Mouse (Mus musculus) urinary bladder, postnatal 36 days (tissue): ENCODE results near the gene Pfas.

ENCODE experiments used
- DNase-seq, 2 experiments: peaks; one replicate each; pipeline ENCODE4 v3.0.0; 2022; ENCODE audit warnings: low spot score in 2 of 2, mixed read lengths in 1 of 2

Gene Pfas

DNA sequence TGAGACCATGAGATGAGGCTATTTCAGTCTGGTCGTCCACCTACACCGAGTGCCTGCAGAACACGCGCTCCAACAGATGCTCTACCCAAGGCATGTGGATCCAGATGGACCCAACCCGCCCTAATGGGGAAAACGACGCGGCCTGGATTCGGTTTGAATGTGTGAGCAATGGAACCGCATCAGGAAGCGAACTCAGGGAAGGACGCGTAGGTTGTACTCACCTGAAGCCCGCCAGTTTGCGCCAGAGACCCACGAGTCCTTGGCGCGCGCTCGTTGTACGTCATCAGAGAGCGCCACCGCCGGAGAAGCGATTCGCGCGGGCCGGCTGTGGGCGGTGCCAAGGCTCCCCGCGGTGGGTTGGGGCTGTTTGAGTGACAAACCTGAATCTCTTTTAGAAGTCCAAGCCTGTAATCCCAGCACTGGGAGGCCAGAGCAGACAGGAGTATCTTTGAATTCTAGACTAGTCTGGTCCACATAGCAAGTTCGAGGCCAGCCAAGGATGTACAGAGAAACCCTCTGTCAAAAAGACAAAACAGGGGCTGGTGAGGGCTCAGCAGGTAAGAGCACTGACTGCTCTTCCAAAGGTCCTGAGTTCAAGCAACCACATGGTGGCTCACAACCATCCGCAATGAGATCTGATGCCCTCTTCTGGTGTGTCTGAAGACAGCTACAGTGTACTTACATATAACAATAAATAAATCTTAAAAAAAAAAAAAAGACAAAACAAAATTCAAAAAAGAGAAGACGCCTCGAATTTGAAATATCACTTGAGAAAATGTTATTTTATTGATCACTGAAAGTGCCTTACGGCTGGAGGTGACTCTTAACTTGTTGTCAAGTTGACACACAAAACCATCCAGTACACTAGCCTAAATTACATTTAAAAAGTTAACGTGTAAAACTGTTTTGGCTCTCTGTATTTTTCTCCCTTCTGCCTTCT lies at the start of gene Pfas:
TSS of gene Pfas (minus strand) at position 279 of the 940 bp plus-strand sequence.
- DNase-seq: peak; percentile 83 to 88

DNA sequence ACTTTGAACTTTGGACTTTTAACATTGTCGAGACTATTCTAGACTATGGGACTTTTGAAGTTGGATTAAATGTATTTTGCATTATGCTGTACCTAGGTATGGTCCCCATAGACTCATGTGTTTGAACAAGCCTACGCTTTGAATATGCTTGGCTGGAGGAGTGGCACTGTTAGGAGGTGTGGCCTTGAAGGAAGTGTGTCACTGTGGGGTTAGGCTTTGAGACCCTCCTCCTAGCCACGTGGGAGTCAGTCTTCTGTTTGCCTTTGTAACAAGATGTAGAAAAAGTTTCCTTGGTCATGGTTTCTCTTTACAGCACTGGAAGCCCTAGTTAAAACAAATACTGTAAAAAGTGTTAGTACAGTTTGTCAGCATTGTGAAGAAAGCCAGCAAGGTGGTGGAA lies 45.6 kb upstream of the Pfas start:
- no peak for DNase-seq

DNA sequence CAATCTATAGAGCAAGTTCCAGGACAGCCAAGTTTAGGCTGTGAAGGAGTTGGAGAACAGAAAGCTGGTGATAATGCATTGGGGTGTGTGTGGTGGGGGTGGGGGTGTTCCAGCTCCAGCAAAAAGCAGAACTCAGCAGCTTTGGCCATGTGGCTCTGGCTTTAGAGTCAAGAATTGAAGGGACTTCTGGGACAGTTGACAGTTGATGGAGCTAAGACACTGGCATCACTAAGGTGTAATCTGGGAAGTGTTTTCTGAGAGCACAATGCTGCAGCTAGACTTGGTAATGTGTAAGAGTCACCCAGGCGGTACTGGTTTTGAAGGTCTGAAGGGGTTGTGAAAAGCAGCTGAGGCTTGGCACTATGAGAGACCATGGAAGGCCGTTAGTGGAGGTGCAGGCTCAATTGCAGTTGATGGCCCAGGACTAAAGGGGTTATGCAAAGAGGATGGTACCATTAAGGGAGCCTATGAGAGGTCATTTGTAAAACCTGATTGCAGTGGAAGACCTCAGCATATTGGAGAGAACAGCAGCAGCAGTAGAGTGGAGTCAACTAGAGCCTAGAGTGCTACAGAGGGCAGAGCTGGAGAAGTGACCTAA lies 44.7 kb upstream of the Pfas start:
- no peak for DNase-seq

DNA sequence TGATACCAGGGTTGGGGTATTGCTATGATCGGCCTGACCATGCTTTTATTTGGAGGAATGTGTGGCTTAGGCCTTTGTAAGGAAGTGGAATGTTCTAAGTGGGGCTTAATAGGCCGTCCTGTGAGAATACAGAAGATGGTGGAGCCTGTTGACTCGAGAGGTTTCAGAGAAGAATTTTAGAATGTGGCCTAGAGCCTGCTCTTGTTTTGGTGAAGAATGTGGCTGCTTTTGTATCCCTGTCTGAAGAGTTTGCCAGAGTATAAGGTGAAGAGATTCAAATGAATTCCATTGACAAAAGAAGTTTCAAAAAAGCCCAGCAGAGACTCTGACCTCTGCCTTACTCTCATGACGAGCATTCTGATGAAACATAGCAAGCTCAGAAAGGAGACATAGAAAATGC lies 43.5 kb upstream of the Pfas start:
- DNase-seq: no peak

- no peak for DNase-seq
Observed at GRCm38 (mm10) chr11:69050748-69051147, 42.5 kb upstream of the Pfas start.

DNA sequence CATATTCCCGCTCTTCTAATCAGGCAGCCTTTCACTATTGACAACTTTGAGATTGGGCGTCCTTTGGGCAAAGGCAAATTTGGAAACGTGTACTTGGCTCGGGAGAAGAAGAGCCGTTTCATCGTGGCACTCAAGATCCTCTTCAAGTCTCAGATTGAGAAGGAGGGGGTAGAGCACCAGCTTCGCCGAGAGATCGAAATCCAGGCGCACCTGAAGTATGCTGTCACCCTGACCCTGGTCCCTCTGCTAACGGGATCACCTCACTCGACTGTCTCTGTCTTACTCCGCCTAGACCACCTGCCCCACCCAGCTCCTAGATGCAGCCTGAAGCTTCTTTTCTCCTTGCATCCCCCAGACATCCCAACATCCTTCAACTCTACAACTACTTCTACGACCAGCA lies 39.9 kb upstream of the Pfas start:
- no peak for DNase-seq

DNA sequence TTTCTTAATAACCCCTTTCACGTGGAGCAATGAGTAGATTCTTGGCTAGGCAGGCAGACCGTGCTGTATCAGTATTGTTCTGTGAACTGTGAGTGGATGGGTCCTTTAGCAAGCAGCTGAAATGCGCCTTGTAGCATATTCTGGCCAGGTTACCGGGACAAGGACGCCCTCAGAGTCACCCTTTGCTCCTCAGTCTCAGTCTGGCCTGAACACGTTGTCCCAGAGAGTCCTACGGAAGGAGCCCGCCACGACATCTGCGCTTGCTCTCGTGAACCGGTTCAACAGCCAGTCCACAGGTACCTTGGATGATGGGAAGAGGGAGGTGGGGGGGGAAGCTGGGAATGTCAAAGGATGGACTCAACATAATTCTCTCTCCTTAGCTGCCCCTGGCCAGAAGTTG lies 39.3 kb upstream of the Pfas start:
- DNase-seq: no peak

GRCm38 (mm10) chr11:69046395-69046774 lies 38.1 kb upstream of the Pfas start:
- no peak for DNase-seq

- peak; percentile 63 to 77 for DNase-seq
Observed at GRCm38 (mm10) chr11:69045531-69046394, 37.5 kb upstream of the Pfas start, which contains the start of gene Aurkb. TSS of gene Aurkb (plus strand) at chr11:69045647.

DNA sequence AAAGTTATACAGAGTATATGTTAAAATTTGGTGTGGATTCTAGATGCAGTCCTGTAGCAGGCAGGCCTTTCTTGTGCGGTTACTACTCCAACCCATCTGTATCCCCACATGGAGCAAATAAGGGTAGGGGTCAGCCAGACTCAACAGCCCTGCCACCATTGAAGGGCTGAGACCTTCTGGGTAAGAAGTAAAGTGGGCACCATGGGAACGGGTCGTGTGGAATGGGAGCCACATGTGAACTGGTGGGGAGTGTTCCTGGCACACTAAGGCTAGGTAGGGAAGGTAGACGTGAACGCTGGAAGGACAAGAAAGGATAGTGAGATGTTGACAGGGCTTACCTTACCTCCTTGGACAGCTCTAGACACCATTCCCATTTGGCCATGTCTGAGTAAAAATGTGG lies 29.9 kb upstream of the Pfas start:
- DNase-seq: no peak

DNA sequence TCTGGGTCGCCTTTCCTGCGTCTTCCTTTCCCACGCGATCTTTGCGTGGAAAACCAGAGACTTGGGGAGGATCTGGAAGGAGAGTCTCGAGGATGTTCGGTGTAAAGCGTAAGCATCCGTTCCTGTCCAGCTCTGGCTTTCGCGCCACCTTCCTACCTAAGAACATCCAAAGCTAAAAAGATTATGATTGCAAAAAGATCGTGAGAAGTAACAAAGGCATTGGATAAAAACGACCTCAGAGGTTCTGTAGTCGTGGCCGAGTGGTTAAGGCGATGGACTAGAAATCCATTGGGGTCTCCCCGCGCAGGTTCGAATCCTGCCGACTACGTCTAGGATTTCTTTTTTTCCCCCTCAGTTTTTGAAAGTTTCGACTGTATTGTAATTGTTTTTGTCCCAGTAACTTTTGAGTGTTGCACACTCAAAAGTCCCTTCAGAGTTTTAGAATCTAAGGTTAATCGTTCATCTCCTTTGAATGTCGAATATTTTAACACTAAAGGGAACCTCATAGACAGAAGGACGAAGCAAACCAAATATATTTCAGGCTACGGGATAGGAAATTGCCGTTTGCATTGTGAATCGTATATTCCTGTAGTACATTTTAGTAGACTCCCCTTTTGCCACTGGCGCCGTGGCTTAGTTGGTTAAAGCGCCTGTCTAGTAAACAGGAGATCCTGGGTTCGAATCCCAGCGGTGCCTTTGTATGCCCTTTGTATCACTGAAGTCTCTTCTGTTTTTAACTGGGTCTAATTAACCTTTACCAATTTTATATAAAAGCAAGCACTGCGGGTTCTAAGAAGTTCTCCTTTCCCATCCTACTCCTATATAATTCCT lies 29.2 kb upstream of the Pfas start:
- peak; percentile 79 to 84 for DNase-seq

- DNase-seq: peak; percentile 83 to 90
Observed at GRCm38 (mm10) chr11:69036486-69037230, 28.4 kb upstream of the Pfas start.

DNA sequence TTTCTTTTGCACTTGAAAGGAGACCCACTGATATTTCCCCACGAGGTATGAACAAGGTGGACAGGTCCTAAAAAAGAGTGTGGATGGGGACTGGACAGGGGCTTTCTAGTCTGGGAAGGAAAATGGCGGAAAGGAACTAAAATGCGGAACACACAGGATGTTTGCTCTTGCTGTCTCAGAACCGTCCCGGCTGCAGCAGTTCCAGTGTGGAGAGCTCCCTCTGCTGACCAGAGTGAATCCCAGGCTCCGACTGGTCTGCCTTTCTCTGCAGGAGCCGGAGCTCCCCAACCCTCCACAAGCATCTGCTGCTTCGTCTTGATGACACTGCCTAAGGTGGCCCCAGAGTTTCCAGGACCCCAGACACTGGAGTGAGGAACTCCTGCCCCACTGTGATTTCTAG lies 27.6 kb upstream of the Pfas start:
- DNase-seq: peak; percentile 76 to 87

DNA sequence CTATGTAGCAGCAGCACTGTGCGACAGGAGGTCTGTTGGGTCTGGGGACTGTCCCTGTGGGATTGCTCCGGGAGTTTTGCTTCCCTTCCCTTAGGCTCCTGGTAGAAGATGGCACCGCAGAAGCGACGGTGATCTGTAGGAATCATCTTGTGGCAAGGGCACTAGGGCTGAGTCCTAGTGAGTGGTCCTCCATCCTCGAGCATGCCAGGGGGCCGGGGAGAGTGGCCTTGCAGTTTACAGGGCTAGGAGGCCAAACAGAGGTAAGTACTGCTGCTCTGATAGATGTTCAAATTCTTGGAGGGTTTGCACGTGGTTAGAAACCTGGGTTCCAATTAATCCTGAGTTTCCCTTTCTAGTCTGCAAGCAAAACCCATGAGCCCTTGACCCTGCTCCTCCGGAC lies 27.2 kb upstream of the Pfas start:
- no peak for DNase-seq

GRCm38 (mm10) chr11:69034585-69034984 lies 26.3 kb upstream of the Pfas start:
- no peak for DNase-seq

- no peak for DNase-seq
Observed at GRCm38 (mm10) chr11:69033552-69033951, 25.3 kb upstream of the Pfas start.

DNA sequence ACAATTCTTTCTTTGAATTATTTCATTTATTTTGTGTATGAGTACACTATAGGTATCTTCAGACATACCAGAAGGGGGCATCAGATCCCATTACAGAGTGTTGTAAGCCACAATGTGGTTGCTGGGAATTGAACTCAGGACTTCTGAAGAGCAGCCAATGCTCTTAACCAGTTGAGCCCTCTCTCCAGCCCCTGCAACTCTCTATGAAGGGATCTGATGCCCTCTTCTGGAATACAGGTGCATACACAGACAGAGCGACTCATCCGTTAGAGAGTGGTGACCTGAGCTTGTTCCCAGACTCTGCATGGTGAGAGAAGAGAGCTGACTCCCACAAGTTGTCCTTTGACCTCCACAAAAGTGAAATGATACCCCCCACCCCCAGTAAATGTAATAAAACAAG lies 20.5 kb upstream of the Pfas start:
- DNase-seq: no peak

DNA sequence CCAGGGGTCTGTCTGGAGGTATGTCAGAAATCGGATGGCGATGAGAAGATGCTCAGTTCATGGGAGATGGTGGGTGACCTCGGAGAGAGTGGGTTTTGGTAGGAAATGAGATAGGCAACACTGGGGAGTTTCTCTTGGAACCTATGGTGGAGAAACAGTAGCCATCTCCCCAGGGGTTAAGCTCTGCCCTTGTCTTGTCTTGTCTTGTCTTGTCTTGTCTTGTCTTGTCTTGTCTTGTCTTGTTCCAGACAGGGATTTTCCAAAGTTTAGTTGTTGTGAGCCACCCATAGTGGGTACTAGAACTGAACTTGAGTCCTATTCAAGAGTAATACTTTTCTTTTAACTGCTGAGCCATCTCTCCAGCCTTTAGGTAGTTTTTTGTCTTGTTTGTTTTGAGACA lies 18.3 kb upstream of the Pfas start:
- DNase-seq: no peak

- DNase-seq: no peak
Observed at GRCm38 (mm10) chr11:69020691-69021090, 12.4 kb upstream of the Pfas start.

- DNase-seq: no peak
Observed at GRCm38 (mm10) chr11:69016755-69017154, 8.5 kb upstream of the Pfas start.
